Mouse (Mus musculus) E14TG2a.4 (cell line): Measurements from ENCODE around the gene Tnfaip2.

Source experiments
- H3K27me3 ChIP-seq: 2 replicates; pipeline ENCODE4 v1.6.1; 2014; ENCODE audit warnings: low read length, control low read depth; ENCODE audit not compliant: insufficient read depth
- H3K36me3 ChIP-seq: 2 replicates; pipeline ENCODE4 v1.6.1; 2014; ENCODE audit warnings: low read length, control low read depth; ENCODE audit not compliant: insufficient read depth
- H3K4me1 ChIP-seq: replicated peaks from 2 replicates; pipeline ENCODE4 v1.6.1; 2014; ENCODE audit warnings: low read depth, low read length, control low read depth
- H3K4me3 ChIP-seq: replicated peaks from 2 replicates; pipeline ENCODE4 v1.5.1; 2014; ENCODE audit warnings: mild to moderate bottlenecking, low read length
- H3K9me3 ChIP-seq: 2 replicates; pipeline ENCODE4 v1.6.1; 2014; ENCODE audit warnings: low read length, control low read depth
- CTCF ChIP-seq: conservative IDR thresholded peaks from 2 replicates; pipeline ENCODE4 v1.5.1; 2014; ENCODE audit warnings: low read length
- NANOG ChIP-seq: IDR thresholded peaks from 2 replicates; pipeline ENCODE4 v1.6.1; 2014; ENCODE audit warnings: borderline replicate concordance, low read length, mixed read lengths
- POU5F1 ChIP-seq: IDR thresholded peaks from 2 replicates; pipeline ENCODE4 v1.6.1; 2014; ENCODE audit warnings: low read length, borderline replicate concordance

Gene Tnfaip2

GRCm38 (mm10) chr12:111425258-111425657, 17.0 kb upstream of the Tnfaip2 start:
- H3K4me3 ChIP-seq: no peak overlapping the region
- no peaks in the 10 kb centered on the region for H3K9me3 ChIP-seq
- peaks cover 98% of the 10 kb centered on the region for H3K27me3 ChIP-seq
- H3K36me3 ChIP-seq: no peaks in the 10 kb centered on the region
- H3K4me1 ChIP-seq: peaks cover 63% of the 10 kb centered on the region
- TF ChIP-seq NANOG: no peak
- peak; percentile 60 for TF ChIP-seq CTCF
- TF ChIP-seq POU5F1: no peak

DNA sequence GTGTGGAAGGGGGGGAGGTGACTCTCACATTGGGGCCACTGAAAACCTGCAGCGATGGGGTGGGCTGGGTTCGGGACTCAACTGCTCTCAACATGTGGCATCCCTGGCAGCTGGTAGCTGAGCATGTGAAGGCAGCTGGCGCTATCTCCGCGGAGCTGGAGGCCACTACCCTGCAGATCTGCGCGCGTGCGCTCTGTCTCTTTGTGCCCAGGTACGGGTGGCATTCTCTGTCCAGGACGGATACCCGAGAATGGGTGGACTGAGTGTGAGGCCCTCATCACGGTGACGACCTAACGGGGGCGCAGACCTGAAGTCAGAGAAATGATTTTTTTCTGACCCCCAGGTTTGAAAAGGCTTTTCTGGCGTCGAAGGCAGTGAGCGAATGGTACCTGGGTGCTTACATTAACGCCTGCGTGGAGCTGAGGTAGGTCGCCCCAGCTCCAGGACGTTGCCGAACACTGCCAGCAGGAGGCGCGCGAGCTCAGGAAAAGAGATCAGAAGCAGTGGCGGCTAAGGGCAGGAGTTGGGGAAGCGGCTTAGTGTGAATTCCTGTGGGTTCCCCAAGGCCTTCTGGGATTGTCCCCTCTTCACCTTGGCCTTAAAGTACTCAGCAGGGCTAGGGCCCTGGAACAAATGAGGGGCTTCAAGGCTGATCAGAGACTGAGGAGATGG, 16.3 kb upstream of the Tnfaip2 start:
- Histone ChIP-seq H3K27me3 (peaks cover 98% of the 10 kb centered on the region), H3K4me1 (peaks cover 70% of the 10 kb centered on the region), H3K9me3 (no peaks in the 10 kb centered on the region), H3K4me3 (no peak overlapping the region), H3K36me3 (no peaks in the 10 kb centered on the region)
- TF ChIP-seq POU5F1 (no peak), CTCF (peak; percentile 85)

- Histone ChIP-seq H3K4me3 (no peak overlapping the region), H3K36me3 (no peaks in the 10 kb centered on the region), H3K9me3 (no peaks in the 10 kb centered on the region), H3K4me1 (peaks cover 86% of the 10 kb centered on the region), H3K27me3 (peaks cover 98% of the 10 kb centered on the region)
- TF ChIP-seq POU5F1: no peak
- TF ChIP-seq CTCF: no peak
- TF ChIP-seq NANOG: no peak
Observed at GRCm38 (mm10) chr12:111427438-111428113, 14.7 kb upstream of the Tnfaip2 start.

GRCm38 (mm10) chr12:111428364-111428763, 13.9 kb upstream of the Tnfaip2 start:
- Histone ChIP-seq H3K36me3 (no peaks in the 10 kb centered on the region), H3K27me3 (peaks cover 93% of the 10 kb centered on the region), H3K9me3 (no peaks in the 10 kb centered on the region), H3K4me3 (no peak overlapping the region), H3K4me1 (peaks cover 86% of the 10 kb centered on the region)
- no peak for TF ChIP-seq POU5F1
- no peak for TF ChIP-seq CTCF
- TF ChIP-seq NANOG: no peak

DNA sequence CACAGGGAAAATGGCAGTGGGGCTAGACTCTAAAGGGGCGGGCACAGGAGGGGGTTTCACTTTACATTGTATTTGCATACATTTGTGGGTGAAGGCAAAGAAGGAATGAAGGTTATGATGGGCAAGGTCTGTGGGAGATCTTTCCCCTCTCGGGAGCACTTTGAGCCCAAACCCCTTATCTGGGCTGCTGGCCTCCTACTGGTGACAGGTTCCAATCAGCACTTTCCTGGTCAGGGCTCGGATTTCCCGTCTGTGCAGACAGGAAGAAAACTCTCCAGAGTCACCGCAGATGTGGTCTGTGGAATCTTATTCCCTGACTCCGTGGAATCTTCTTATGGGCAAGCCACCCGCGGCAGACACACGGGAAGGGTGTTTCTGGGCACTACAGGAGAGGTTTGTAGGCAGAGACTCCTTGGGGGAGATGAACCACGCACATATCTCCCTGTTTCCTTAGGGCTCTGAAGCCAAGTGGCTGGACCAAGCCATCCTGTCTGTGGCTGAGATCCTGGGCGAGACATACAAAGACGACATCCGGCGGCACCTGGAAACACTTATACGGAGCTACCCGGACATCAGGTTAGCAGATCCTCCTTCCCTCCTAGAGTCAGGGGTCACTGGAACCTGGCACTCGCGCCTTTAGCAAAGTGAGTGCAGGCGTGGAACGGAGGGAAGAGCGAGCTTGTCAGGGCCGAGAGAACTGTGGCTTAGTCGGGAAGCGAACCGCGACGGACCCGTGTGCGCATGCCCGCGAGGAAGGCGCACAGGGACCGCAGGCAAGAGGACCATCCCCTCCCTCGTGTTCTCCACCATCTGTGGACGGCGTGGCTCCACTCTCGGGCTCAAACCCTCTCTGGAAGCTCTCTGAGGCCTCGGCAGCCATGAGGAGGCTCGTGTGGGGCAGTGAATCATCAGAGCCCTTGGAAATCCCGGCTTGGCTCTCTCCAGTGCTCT, 13.0 kb upstream of the Tnfaip2 start:
- Histone ChIP-seq H3K4me3 (peak overlapping the region; percentile 67), H3K9me3 (no peaks in the 10 kb centered on the region), H3K27me3 (peaks cover 85% of the 10 kb centered on the region), H3K4me1 (peaks cover 80% of the 10 kb centered on the region), H3K36me3 (no peaks in the 10 kb centered on the region)
- TF ChIP-seq CTCF: 0 out of 2 replicates have a peak, but pooled peaks have one; percentile 12
- no peak for TF ChIP-seq NANOG

- Histone ChIP-seq H3K4me3 (peak overlapping the region; percentile 67), H3K27me3 (peaks cover 85% of the 10 kb centered on the region), H3K36me3 (no peaks in the 10 kb centered on the region), H3K4me1 (peaks cover 79% of the 10 kb centered on the region), H3K9me3 (no peaks in the 10 kb centered on the region)
- no peak for TF ChIP-seq POU5F1
- TF ChIP-seq CTCF: no peak
- no peak for TF ChIP-seq NANOG
Observed at GRCm38 (mm10) chr12:111430049-111430867, 12.0 kb upstream of the Tnfaip2 start.

- TF ChIP-seq POU5F1 (no peak), CTCF (no peak), NANOG (no peak)
- H3K4me1 ChIP-seq: peaks cover 72% of the 10 kb centered on the region
- no peaks in the 10 kb centered on the region for H3K36me3 ChIP-seq
Observed at GRCm38 (mm10) chr12:111430868-111431817, 11.1 kb upstream of the Tnfaip2 start.

More at GRCm38 (mm10) chr12:111430868-111431817, 11.1 kb upstream of the Tnfaip2 start:
- H3K9me3 ChIP-seq: no peaks in the 10 kb centered on the region
- peaks cover 84% of the 10 kb centered on the region for H3K27me3 ChIP-seq
- H3K4me3 ChIP-seq: peak overlapping the region; percentile 67
